Mouse (Mus musculus) CD4-positive helper T cell, adult 2 months (primary cell): Measurements from ENCODE around the gene Fbn1.

Experiments
- DNase-seq: peaks from one replicate; pipeline ENCODE4 v3.0.0-alpha.2; 2012; ENCODE audit warnings: low read depth, missing footprints, low spot score

The Fbn1 gene

DNA sequence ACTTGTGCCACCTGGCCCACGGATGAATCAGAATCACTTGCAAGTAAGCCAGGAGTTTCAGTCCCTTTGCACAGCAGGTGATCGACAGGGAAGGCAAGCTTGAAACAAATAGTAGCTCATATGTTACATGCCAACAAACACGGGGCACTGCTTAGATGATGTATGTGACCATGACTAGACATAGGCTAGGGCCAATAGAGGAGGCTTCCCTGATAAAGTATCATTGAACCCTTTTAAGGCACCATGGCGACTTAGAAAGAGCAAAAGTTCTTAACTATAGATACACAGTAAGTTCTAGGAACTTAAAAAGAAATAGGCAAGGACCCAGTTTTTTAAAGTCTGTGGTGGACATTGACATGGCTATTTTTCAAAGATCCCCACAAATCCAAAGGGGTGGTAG, at the start of gene Fbn1:
Gene Fbn1 (minus strand): TSS at position 101 of the 400 bp plus-strand sequence.
- DNase-seq: no peak

DNA sequence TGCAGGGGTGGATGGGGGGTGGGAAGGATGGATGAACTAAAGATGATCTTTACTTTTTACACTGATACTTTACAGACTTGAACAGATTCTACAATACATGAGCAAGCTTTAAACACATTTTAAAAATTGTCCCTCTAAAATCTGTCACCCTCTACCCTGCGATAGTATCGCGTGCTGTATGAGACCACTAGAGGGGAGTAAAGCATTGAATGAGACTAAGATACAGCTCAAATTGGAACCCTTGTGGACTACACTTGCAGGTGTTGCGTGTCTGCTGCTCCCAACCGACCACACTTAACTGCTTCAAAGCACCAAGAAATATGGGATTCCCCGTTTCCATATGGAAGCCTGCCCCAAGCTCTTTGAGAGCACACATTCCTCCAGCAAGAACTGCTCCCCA, 48.0 kb upstream of the Fbn1 start:
- no peak for DNase-seq

DNA sequence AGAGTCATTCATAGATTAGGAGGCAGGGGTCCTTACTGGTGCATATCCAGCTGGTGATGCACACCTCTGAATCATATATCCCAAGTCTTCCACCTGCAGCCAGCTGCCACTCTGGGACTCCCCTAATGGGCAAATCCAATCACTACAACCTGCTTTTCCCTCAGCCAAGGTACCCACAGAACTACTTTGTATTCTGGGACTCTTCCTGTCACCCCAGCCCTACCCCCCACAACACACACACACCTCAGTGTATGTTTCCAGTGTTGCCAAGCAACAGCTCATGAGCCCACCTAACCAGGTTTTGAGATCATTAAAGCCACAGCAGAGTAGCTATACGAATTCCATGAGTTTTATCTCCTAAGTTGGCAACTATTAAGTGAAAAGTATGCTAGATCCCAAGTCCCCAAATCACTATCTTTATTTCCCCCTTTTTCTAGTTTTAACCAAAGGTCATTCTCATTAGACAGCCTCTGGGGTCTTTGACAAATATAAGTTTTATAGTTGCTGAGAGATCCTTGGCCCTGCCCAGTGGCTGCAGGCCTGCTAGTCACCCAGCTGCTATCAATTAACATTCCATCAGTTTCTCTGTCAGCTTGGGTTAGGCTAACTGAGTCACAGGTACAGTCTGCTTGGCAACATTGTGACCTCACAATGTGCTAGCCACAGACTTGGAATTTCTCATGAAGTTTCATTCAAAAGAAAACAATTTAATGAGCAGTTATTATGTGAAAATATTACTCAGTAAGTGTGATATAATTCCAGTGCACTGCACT, 41.2 kb upstream of the Fbn1 start:
- DNase-seq: no peak

GRCm38 (mm10) chr2:125544986-125545385, 37.2 kb upstream of the Fbn1 start:
- DNase-seq: no peak

DNA sequence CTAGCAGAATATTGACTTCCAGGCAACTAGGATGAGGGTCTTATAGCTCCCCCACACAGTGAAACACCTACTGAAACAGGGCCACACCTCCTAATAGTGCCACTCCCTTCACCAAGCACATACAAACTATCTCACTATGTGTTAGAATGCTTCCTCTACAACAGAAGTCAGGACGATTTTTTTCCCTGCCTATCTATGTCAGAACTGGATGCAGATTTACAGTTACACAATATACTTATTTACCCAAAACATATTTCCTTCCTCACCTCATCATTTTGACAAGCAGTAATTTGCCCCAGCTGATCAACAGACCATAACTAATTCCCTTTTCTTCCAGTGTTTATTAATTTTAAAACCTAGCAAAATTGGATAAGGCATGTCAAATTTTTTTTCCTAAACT, 35.9 kb upstream of the Fbn1 start:
- no peak for DNase-seq

DNA sequence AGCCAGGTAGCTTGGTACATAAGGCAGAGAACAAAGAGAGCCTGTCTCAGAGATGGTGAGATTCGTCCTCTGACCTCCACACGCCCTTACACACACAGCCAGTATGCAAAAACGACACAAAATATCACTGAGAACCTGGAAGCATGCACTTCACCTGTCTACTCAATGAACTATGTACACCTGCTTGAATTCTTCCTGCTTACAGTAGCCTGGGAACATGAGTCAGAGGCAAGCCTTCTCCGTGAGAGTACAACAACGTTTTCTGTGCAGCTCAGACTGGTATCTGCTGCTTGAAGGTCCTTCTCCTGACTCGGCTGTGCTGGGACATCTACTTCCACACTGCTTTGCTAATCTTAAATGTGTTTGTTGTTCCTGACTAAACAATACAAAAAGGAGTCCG, 33.7 kb upstream of the Fbn1 start:
- no peak for DNase-seq

DNA sequence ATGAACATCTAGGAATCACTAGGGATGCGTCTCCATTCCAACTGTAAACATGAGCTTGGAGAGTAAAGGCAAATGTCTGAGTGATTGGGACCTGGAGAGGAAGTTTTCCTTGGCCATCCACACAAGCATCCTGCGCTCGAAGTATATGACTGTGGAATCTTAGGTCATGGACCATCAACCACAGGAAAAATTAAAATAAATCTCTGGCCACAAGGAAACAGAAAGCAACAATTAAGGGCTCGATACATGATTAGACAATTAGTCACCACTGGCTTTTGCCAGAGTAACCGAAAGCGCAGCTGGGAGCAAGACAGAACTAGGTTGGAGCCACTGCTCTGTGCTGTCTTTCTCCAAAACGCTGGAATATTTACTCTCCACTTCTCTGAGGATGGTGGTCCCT, 32.8 kb upstream of the Fbn1 start:
- DNase-seq: no peak

DNA sequence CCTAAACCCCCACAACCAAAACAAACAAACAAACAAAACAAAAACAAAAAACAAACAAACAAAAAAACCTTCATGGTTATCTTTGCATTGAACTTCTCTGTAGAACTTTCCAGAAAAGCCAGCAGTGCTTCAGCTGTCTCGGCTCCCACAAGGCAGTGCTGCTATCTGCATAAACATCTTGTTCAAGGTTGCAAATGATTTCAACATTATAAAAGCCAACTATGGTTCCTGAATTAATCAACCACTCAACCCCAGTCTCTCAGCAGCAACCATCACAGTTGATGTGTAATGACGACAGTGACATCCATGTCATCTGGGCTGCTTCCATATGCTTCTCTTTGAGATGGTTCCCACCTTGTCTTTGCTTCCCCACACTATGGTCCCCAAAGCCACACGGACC, 31.8 kb upstream of the Fbn1 start:
- DNase-seq: no peak

DNA sequence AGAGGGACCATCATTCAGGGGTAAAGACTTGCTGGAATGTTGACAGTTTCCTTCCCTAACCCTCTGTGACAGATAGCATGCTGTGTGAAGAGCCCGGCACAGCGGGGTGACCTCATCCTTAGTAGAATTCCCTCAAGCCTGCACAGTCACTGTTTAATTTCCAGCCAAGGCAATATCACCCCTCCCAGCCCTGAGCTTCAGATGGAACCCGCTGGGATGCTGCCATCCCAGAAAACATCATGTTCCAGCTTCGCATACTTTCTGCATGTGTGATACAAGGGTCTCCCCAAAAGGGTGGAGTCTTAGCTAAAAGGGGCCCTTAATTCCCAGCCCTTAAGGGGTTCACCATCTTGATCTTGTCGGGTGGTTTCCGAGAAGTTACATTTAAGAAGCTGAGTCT, 22.9 kb upstream of the Fbn1 start:
- DNase-seq: no peak

GRCm38 (mm10) chr2:125526566-125526965, 18.8 kb upstream of the Fbn1 start:
- DNase-seq: no peak

DNA sequence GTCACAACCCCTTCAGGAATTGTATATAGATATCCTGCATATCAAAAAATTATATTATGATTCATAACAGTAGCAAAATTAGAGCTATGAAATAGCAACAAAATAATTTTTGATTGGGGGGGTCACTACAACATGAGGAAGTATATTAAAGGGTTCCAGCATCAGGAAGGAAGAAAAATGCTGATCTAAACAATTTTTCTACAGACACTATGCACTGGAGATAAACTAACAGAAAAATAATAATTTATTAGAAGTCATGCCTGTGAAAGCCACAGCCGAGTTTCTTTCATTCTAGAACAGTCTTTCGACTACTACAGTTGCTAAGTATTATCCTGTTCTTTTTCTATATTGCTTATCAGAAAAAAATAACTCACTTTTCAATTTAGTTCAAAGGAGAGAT, 17.7 kb upstream of the Fbn1 start:
- DNase-seq: no peak

DNA sequence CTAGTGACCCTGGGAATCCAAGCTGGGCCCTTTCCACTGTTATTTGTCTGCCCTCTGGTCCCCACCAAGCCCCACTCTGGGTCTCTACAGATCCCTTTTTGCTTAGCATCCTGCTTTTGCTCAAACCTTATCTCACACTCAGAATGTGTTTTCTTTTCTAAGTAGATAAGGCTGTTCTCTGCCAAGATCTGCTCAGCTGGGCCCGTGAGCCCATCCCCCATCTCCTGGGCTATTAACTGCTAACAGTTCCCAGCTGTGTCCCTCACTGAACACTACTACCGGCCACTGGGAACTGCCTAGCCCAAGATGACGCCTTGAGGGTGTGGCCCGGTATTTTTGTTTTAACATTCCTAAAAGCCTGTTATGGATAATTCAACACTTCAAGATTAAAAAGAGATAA, 8.8 kb upstream of the Fbn1 start:
- DNase-seq: no peak

DNA sequence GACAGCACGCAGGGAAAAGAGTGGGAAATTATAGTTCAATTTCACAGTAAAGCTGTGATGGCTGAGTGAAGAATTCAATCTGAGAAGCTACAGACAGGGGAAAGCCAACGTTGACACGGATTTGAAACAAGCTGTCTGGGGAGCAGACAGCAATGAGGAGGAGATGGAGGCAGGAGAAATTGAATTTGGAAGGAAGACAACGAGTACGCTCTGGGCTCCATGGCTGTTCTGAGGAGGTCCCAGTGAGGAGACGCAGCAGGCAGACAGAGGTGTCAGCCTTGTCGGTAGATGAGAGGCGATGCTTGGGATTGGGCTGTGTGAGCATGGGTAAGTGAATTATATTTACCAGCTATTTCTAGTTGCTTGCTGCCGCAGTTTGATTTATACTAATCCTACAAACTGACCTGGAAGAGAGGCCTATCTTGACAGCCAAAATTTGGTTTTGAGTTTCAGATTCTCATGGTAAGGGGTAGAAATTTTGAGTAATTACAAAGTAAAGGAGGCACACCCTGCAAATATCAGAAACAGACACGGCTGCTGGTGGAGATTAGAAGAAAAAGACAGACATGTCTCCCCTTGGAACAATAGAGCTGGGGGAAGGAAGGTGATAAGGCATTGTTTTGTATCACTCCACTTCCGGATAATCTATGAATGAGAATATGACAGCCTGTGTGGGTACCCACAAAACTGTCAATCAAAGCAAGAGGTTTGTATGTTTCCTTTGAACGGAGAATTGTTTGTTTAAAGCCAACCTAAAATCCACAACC, 7.7 kb upstream of the Fbn1 start:
- DNase-seq: no peak

DNA sequence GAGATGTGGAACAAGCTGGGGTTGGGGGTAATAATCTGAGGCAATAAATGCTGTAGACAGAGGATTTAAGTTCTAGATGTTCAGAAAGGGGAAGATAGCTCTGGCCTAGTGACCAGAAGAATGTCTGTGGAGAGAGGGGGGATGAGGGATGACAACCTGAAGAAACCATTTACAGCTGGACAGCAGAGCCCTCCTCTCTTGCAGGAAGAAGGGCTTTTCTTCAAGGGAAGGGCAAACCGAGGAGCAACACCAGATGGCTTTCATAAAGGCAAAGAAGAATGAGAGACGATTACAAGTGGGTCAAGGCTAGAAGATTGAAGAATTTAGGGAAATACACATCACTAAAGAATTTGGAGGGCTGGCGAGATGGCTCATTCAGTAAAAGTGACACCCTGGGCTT, 6.6 kb upstream of the Fbn1 start:
- no peak for DNase-seq

- no peak for DNase-seq
Observed at GRCm38 (mm10) chr2:125512544-125512943, 4.8 kb upstream of the Fbn1 start.

DNA sequence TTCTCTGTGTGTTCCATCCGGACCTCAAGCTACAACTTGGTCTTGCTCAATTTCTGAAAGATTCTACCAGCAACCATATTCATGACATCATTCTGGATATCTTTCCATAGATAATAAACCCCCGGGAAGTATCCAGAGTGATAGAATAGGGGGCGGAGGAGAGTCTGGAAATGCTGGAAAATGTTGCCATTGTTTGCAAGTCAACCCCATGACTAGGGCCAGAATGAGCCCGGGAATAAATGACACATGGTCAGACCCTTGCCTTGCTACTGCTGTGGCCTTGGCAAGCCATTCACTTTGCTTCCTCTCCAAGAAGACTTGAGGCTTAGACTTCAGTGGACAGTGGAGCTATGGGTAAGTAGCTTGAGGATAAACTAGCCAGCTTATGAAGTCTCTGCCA, 4.1 kb upstream of the Fbn1 start:
- no peak for DNase-seq

DNA sequence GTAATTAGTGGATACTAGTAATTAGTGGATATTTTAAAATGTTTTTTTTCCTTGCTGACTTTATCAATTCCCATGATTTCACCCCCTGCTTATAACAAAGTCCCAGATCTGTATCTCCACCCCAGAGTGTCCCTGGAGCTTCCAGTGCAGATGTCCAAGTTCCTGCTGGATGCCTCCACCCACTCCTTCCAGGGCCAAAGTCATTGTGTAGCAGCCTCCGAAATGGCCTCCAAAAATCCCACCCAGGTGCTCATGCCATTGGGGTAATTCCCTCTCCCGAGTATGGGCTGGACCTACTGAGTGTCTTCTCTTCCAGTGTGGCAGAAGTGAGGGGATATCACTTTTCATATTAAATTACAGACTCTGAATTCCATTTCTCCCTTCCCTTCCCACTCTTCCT, 3.0 kb upstream of the Fbn1 start:
- no peak for DNase-seq

DNA sequence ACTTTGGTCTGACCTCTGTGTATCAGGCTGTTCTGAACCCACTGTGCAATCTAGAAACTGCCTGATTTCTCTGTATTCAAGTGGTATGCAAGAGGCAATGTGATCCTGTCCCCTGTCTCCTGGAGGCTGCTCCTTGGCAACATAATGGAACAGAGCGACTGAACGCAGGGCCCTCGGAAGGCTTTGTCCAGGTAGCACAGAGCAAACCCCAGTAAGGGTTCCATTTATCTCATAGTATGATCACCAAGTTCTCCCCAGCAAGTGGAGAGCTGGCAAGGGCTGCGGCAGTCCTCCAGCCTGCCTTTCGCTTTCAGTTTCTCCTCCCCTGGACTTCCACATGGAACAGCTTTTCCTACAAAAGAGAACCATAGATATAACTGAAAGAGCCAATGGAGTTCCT, 588 bp upstream of the Fbn1 start:
- DNase-seq: no peak

- no peak for DNase-seq
Observed at GRCm38 (mm10) chr2:125506316-125507054, 1.3 kb downstream of the Fbn1 start.

DNA sequence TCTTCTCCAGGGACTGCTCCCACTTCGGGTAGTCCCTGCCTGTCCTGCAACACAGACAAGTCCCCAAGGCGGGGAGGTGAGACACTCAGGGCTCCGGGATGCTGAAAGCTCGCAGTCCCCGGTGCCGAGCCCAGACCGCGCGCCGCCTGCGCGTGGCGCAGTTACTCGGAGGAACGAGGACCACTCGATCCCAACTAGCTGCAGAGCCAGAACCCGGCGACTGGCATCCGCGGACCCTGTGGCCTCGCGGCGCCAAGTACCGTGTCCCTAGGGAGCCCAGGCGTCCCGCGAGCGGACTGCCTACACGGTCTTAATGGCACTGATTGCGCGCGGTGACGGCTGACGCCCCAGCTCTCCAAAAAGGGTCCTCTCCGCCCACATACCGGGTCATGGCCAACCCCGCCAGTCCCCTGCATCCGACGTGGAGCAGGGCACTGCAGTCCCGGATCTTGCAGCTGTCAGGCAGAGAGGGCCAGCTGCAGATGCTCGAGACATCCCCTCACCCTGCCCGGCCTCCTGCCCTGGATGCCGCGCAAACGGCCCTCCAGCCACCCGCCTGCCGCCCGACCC, 2.0 kb downstream of the Fbn1 start:
- no peak for DNase-seq

DNA sequence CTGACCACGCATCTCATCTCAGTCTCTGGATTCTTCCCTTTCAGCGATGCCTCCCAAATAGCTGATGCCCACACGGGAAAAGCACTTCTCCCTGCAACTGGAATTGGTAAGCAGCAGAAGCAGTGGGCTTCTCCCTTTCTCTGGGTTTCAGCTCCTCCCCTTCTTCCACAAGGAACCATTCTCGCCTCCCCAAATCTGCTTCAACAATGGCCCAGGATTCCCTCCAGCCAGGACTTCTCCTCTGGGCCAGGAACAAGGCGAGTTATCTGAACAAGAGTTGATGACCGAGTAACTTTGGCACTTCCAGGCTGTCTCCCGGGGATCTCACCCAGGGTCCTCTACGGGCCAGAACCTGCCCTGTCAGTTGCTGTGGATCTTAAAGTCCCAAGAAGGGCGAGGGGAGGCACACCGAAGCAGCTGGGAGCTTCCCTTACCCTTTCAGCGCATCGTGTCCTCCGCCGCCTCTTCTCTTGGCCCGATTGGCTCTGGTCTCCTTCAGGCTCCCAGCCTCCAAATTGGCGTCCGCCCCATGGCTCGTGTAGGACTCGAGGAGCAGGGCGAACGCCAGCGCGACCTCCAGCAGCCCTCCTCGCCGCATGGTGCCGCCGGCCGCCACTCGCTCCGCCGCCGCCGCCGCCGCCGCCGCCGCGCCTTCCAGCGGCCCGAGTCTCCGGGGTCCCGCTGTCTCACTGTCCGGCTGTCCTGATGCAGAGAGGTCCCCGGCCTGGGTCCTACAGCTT, 2.6 kb downstream of the Fbn1 start, which contains the start of gene Gm9913:
Gene Gm9913 (plus strand): TSS at position 84 of the 740 bp plus-strand sequence.
- no peak for DNase-seq
